Mouse (Mus musculus): ENCODE measurements around the gene Alkbh1. TPM values are rescaled to one million over a fixed set of nuclear protein-coding genes. Genes with fewer than 3 reads are reported as not detected.

Alkbh1 gene
- total and polyA plus RNA-seq, 3 experiments: 41.4 to 48.9 TPM; not detected in 1

- H3K27ac ChIP-seq (ENCODE audit: control insufficient read depth, low read depth, low read length): peak overlapping the region; percentile 49
- DNase-seq (ENCODE audit: low read depth, low spot score): peak; percentile 71
- no peaks in the 10 kb centered on the region for H3K27me3 ChIP-seq (ENCODE audit: control insufficient read depth in 1 of 2, insufficient read depth in 2 of 2, low read length in 2 of 2)
- peak overlapping the region; percentile 96 for H3K9ac ChIP-seq (ENCODE audit: control insufficient read depth, low read depth, low read length, poor library complexity, severe bottlenecking)
- peaks cover 0 to 7% of the 10 kb centered on the region in 2 experiments; a peak in 2 of 4 replicates for H3K4me1 ChIP-seq (ENCODE audit: control insufficient read depth in 1 of 2, insufficient read depth in 2 of 2, low read length in 2 of 2)
- H3K4me3 ChIP-seq (ENCODE audit: control insufficient read depth in 1 of 2, insufficient read depth in 1 of 2, low read depth in 2 of 2, low read length in 2 of 2): peak overlapping the region; percentile 40 to 68
- peaks cover 15 to 25% of the 10 kb centered on the region in 2 experiments for H3K36me3 ChIP-seq (ENCODE audit: control insufficient read depth in 1 of 2, insufficient read depth in 2 of 2, low read length in 2 of 2)
- no peaks in the 10 kb centered on the region for H3K9me3 ChIP-seq (replicated peaks; ENCODE audit: insufficient read depth, low read length)
- TF ChIP-seq HCFC1 (IDR thresholded peaks at IDR 0.05; ENCODE audit: low read depth, low read length) (0 out of 2 replicates have a peak, but pooled peaks have one; percentile 35), EP300 (IDR thresholded peaks at IDR 0.05; ENCODE audit: low read depth in 1 of 2, low read length in 2 of 2) (peak in 1 of 2 experiments; percentile 20; a peak in 2 of 4 replicates), CTCF (IDR thresholded peaks at IDR 0.05 in 2 of 3, conservative IDR thresholded peaks at IDR 0.05 in 1 of 3; ENCODE audit: control insufficient read depth in 1 of 3, insufficient read depth in 1 of 3, low read depth in 2 of 3, low read length in 3 of 3, poor library complexity in 1 of 3, severe bottlenecking in 1 of 3) (no peak), GABPA (IDR thresholded peaks at IDR 0.05; ENCODE audit: low read depth, low read length) (no peak), ZC3H11A (IDR thresholded peaks at IDR 0.05; ENCODE audit: low read depth, low read length) (no peak), GATA1 (IDR thresholded peaks at IDR 0.05; ENCODE audit: low read depth, low read length) (peak; percentile 71), TAL1 (IDR thresholded peaks at IDR 0.05; ENCODE audit: low read length) (no peak), ETS1 (IDR thresholded peaks at IDR 0.05; ENCODE audit: low read depth, low read length) (peak; percentile 79), MAFK (IDR thresholded peaks at IDR 0.05; ENCODE audit: borderline replicate concordance, low read depth, low read length) (no peak), UBTF (IDR thresholded peaks at IDR 0.05; ENCODE audit: borderline replicate concordance, insufficient read depth, low read depth, low read length) (no peak), POLR2A (IDR thresholded peaks at IDR 0.05; ENCODE audit: control insufficient read depth in 1 of 2, insufficient read depth in 1 of 2, low read depth in 1 of 2, low read length in 2 of 2, poor library complexity in 1 of 2) (no peak), USF2 (IDR thresholded peaks at IDR 0.05; ENCODE audit: borderline replicate concordance in 1 of 2, insufficient read depth in 1 of 2, low read depth in 1 of 2, low read length in 2 of 2) (no peak), TCF12 (IDR thresholded peaks at IDR 0.05; ENCODE audit: low read depth, low read length) (no peak), ZMIZ1 (IDR thresholded peaks at IDR 0.05; ENCODE audit: low read depth, low read length) (no peak), MEF2A (IDR thresholded peaks at IDR 0.05; ENCODE audit: extremely low read depth, insufficient replicate concordance, low read depth, low read length, poor library complexity, severe bottlenecking) (no peak), CHD1 (IDR thresholded peaks at IDR 0.05; ENCODE audit: low read depth, low read length) (no peak), NRF1 (IDR thresholded peaks at IDR 0.05; ENCODE audit: insufficient read depth, low read depth, low read length, poor library complexity, severe bottlenecking) (no peak), ELF1 (IDR thresholded peaks at IDR 0.05; ENCODE audit: low read depth, low read length) (no peak), RCOR1 (IDR thresholded peaks at IDR 0.05; ENCODE audit: low read depth, low read length) (no peak), POLR2AphosphoS2 (IDR thresholded peaks at IDR 0.05; ENCODE audit: low read length) (no peak), SMC3 (IDR thresholded peaks at IDR 0.05; ENCODE audit: low read depth, low read length) (no peak), ZKSCAN1 (IDR thresholded peaks at IDR 0.05; ENCODE audit: low read depth, low read length) (no peak), MAZ (IDR thresholded peaks at IDR 0.05; ENCODE audit: low read depth, low read length) (no peak), NELFE (IDR thresholded peaks at IDR 0.05; ENCODE audit: low read depth, low read length) (no peak), RAD21 (IDR thresholded peaks at IDR 0.05; ENCODE audit: low read depth, low read length) (no peak), CHD2 (IDR thresholded peaks at IDR 0.05; ENCODE audit: low read length) (no peak), MYC (IDR thresholded peaks at IDR 0.05; ENCODE audit: low read depth, low read length) (no peak), BHLHE40 (IDR thresholded peaks at IDR 0.05; ENCODE audit: borderline replicate concordance, low read depth, low read length) (no peak), E2F4 (IDR thresholded peaks at IDR 0.05; ENCODE audit: borderline replicate concordance, low read depth, low read length) (no peak), JUND (IDR thresholded peaks at IDR 0.05; ENCODE audit: low read depth, low read length) (no peak), TBP (IDR thresholded peaks at IDR 0.05; ENCODE audit: low read depth, low read length) (no peak), MXI1 (IDR thresholded peaks at IDR 0.05; ENCODE audit: low read depth, low read length) (0 out of 2 replicates have a peak, but pooled peaks have one; percentile 19), SIN3A (IDR thresholded peaks at IDR 0.05; ENCODE audit: low read length) (peak; percentile 59)
- peaks cover 36% of the 10 kb centered on the region for H3K79me2 ChIP-seq (ENCODE audit: control insufficient read depth, insufficient read depth, low read length, poor library complexity)
These were observed 26.7 kb upstream of the Alkbh1 start for GRCm38 (mm10) chr12:87470263-87471136.
